Mouse (Mus musculus): ENCODE data around the gene Zg16.
A peak's percentile ranks its signal among the peaks of the same experiment; 100 is the strongest.
"Not testable (repeated sequence)": the region's sequence is repeated elsewhere in the genome, so short reads cannot be mapped to it uniquely, and the experiment has no call there.

Zg16 gene

DNA sequence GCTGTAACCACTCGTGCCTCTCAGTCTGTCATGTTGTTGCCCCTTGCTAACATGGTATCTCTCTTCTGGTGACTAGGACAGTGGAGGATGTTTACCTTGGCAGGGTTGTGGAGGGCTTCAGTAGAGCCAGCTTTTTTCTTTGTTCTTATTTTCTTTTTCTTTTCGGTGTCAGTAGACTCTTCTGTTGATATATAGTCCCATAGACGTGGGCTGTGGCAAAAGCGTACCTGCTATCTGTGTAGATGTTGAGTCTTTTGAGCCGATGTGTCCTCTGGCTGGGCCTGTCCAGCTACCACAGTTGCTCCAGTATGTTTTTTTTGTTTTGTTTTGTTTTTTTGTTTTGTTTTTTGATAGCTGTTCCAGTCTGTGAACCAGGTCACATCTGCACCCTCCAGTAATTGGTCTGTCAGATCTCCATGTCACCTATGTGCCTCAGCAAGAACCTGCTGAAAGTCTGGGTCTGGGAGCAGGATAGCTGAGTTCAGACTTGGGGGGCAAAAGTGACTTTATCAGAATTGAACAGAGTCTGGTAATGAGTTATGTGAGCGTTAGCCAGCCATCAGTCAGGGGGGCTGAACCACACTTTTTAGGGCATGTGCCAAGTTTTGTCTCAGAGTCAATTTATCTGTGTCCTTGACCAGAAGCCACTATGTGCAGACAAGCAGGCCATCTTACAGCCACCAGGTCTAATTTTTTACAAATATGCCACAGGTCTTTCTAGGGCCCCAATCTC lies at the start of gene Zg16:
Zg16 (minus strand) TSS at position 51 of the 733 bp plus-strand sequence.
- DNase-seq = not testable (repeated sequence)

DNA sequence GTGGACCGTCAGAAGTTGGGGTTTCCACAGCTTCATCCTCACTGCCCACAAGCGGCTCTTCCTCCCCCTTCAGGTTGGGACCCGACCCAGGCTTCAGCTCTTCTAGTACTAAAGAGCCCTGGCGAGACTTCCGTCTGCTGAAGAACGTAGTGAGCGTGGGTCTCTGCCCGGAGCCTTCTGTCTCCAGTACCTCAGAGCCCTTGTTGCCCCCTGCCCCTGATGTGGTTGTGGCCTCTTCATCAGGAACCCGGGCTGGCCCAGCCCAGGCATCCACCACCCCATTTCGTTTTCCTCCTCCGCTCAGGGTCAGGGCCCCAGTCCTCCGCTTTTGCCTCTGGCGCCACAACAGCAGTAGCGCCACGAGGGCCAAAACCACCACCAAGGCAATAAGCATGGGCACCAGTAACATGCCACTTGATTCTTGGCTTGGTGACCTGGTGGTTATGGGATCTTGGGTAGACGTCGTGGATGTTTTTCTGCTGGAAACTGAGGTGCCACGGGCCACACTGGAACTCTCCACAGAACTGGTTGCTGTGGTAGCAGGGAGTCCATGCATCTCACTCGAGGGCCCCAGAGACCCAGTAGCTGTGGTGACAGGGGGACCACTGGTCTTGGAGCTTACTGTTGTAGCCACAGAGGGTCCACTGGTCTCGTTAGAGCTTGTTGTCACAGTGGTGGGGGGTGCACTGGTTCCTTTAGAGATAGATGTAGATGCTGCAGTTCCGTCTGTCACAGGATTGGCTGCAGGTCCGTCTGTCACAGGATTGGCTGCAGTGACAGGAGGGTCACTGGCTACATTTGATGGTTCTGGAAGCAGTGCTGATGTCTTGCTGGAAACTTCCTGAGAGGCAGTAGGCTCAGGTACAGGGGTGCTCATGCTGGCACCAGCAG lies 49.3 kb upstream of the Zg16 start:
- DNase-seq = no peak

DNA sequence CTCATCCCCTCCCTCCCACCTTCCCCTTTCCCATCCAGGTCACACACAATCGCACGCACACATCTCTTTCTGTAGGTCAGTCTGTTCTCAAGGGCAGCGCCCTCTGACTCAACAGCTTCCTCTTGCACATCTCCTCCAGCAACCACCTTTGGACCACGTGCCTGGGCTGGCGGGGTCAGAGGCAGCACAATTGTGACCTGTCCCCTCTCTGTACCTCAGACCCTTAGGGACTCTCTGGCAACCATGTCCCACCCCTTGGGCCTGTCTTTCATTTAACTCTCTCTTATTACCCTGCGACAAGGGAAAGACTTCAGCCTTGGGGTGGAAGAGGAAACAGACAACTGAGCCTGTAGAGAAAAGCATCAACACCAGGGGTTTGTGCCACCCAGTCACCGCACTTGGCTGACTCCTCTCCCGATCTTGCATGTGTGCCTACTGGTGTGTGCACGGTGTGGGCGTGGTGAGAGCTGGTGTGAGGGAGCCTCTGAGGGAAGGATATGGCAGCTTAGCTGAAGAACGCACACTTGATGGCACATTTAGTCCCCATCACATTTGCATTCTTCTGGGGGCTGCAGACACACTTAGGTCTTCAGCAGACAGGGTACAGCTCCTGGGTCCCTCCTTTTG lies 47.8 kb upstream of the Zg16 start:
- no peak for DNase-seq

DNA sequence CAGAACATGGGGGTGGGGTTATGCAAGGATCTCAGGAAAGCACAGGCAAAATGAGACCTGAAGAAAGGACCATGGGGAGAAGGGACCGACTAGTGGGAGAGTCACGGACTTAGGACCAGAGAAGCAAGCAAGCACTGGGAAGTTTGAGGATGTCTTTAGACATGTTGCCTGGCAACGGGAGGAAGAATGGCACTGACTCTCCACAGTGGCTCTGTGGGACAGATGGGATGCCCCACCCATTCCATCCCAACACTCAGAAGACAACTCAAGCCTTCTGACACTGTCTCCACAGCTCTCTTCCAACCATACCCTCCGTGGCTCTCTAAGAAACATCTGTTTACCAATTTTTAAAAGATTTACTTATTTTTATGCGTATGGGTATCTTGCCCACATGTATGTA lies 46.0 kb upstream of the Zg16 start:
- DNase-seq = no peak

DNA sequence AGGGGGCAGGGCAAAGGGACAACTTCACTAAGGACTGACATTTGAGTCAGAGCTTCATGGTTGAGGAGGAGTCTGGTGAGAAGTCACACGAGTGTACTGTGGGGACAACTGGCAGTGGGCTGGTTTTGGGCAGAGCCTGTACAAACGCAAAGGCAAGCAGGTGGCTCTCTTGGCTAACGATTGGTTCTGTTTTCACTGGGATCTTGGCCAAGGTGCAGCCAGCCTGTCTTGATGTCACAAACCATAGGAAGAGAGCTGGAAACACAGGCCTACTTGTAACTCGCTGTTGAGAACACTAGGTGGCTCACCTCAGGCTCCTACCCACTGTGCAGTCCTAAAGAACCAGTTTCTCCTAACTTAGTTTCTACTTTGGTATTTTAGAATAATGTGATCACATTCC lies 42.5 kb upstream of the Zg16 start:
- DNase-seq = no peak

DNA sequence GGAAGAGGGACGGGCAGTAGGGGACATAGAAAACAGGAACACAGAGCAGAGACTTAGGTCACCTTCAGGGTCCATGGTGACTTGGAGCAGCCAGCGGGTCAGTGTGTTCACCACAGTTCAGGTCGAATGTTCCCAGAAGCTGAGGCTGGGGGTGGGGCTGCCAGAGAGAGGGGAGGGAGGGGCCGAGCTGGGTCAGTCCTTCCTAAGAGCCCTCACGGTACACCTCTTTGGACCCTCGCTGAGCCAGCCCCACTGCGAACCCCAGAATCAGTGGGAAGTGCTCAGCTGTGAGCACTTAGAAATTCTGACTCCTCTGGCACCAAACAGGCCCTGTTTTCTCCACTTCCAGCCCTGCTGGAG lies 34.8 kb upstream of the Zg16 start, which contains the start of gene Qprt:
Qprt (minus strand) TSS at position 316 of the 360 bp plus-strand sequence.
- no peak for DNase-seq

DNA sequence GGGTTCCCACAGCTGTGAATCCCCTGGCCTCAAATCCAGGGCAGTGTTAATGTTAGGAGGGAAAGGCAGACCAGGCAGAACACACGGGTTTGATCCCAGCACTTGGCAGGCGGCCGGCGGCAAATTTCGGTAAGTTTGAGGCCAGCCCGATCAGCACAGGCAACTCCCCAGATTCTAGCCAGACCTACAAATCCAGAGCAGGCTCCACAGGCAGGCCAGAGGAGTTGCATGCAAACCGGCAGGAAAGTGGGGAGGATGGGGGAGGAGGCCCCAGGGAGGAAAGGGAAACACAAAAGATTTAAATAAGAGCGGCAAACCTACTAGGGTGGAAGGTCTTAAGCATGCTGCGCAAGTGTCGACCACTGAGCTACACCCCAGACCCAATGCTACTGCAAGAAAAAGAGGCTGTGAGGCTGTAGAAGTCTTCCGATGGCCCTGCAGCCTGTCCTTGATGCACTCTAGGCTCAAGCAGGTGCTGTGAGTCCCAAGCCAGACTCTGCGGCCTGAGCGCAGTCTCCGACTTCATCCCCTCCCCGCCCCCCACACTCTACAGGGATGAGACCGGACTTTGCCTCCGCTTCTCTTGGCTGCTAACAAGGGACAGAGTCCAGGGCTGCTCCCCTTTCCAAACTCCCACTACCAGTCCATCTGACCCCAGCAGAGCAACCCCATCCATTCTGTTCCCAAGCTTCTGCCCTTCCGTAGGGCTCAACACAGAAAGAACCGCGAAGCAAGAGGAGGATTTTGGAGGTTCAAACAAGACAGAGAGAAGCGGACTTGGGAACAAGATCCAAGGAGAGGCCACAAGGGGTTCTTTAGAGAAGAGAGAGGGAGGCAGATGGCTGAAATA lies 34.2 kb upstream of the Zg16 start:
- no peak for DNase-seq

DNA sequence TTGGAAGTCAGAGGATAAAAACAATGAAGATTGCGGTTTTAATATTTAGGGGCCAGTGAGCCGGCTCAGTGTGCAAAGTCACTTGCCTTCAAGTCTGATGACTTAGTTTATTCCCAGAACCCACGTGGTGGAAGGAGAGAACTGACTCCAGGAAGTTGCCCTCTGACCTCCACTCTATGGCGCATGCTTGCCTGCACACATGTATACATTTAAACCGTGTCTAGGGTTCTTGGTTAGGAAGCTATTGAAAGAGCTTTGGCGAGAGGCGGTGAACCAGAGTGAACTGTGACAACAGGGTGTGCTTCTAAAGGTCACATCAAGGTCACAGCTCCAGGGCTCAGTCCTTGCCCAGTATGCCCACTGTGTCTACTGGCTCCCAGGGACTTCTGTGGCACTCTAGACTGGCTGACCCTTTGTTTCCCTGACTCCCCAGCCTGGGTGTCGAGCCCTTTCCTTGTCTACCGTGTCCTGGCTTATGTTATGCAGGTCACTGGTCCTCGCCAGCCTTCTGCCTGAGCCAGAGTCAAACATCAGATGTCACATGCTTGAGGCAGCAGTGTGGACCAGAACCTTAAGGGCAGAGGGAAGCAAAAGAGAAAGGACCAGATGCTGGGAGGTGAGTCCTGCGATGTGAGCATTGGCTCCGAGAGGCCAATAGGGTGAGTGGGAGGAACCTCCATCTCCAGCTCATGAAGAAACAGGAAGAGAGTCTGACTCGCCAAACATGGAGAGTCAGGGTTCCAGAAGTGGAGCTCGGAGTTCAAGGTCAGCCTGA lies 31.7 kb upstream of the Zg16 start:
- DNase-seq = no peak

DNA sequence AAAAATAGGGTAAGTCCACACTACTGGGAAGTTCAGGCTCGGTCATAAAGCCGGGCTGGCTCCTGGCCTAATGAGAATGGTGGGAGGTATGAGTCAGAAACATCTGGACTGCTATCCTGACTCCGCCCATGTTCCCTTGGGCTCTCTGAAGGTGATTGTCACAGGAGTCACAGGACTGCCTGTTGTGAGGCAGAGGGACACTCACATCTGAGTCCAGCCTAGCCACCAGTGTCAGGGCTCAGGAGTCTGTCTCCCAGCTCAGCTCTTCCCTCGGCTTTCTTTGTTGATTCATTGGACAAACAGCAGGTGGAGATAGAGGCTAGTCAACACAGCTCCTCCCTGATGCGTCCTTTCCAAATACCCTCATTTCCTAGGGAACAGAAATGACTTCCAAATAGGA lies 30.8 kb upstream of the Zg16 start:
- no peak for DNase-seq

DNA sequence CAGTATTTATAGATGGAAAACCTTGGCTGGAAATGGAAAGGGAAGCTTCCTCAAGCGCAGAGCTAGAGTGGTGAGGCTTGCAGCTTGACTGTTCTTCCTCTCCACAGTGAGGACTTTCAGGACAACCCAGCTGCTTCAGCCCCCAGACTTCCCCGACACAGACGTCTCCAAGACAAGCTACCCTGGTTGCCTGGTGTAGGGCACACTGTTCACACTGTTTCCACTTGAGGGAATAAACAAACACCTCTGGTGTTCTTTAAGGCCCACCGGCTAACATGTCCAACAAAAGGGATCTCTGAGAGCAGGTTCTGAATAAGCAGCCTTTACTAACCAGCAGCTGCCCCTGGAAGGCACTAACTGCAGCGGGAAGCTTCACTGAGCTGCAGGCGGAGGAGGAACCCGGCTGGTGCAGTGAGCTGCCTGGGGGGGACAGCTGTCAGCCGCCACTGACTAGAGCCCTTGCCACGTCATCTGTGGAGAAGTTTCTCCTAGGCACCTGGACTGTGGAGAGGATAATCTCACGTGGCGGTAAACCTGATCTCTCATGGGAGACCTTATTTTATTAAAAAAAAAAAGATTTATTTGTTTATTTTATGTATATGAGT lies 29.3 kb upstream of the Zg16 start:
- DNase-seq = no peak

DNA sequence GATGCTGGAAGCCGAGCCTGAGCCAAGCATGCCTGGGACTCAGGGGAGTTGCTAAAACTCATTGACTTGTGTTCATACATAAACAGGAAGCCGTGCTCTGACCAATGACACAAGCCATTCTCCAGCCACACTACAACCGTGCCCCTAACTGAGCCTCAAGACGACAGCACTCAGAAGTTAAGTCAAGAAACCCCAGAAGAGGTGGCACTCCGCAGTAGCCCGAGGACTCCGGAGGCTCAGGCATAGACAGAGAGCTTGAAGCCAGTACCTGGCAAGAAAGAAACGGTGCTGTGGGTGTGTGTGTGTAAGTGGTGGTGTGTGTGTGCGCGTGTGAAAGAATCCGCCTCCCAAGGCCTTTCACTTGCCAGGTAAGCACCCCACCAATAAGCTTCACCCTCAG lies 27.8 kb upstream of the Zg16 start:
- no peak for DNase-seq

DNA sequence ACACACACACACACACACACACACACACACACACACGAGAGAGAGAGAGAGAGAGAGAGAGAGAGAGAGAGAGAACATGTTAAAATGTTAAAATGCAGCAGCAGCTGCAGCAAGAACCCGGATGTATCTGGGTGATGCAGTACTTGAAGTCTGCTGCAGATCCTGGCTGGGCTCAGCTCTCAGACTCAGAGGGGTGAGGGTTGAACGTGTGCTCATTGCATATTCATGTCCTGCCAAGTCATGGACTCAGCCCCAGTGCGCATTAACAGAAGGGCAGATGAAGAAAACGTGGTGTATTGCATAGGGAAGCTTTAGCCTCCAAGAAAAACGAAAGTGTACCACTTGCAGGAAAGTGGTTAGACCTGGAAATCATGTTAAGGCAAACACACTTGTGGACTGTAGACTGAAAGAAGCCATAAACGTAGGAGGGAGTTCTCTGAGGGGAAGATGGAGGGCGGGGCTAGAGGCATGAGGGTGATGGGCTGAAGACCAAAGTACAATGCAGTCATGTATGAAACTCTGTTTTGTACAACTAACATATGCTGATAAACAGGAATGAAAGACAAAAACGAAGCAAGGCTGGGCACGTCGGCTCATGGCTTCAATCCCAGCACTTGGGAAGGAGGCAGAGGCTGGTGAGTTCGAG lies 26.6 kb upstream of the Zg16 start:
- no peak for DNase-seq

DNA sequence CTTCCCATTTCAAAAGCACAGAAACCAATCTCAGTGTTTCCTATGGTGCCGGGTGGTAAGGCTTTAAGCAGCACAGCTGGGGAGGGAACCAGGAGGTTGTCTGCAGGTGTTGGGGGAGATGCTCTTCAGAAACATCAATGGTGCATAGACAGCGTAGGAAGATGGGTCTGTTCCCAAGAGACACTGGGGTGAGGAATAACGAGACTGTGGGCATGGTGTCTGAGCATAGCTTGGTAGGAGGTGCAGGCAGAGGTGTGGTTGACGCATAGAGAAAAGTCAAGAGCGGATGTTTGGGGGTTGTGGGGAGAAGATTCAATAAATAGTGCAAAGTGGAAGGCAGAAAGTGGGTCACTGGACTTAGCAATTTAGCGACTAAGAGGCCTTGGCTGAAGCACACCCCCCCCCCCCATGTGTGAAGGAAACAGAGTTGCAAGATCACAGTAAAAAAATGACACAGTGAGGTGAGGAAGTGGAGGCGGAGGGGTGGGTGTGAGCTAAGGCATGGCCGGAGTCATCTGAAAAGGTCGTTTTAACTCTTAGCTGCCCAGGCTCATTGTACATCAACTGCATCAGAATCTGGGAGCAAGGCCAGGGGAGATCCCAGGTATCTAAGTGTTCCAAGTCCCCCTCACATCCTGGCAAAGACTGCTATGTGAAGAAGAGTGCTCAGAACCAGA lies 25.9 kb upstream of the Zg16 start:
- no peak for DNase-seq

DNA sequence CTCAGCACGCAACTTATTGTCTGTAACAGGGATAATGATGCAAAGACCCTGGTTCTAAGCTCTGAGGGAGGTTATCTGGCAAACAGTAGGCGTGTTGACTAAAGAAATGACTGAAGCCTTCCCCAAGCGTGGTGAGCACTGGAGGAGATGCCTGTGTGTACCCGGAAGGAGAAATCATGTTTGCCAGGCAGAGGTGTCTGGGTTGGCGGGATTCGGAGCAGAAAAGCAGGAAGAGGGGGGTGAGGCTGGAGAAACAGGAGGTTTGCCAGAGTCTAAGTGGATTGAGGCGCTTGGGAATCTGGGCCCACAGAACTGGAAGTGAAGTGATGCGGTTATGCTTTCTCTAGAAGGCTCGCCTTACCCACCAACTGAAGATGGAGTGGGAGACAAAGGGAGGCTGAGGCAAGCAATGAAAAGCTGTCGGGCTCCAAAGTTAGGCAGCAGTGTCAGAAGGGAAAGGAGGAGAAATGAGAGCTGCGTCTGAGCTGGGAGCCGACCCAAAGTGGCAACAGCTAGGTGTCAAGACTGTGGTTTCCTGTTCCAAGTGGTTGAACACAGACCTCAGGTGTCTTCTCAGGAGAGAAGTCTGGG lies 25.2 kb upstream of the Zg16 start:
- DNase-seq = no peak

DNA sequence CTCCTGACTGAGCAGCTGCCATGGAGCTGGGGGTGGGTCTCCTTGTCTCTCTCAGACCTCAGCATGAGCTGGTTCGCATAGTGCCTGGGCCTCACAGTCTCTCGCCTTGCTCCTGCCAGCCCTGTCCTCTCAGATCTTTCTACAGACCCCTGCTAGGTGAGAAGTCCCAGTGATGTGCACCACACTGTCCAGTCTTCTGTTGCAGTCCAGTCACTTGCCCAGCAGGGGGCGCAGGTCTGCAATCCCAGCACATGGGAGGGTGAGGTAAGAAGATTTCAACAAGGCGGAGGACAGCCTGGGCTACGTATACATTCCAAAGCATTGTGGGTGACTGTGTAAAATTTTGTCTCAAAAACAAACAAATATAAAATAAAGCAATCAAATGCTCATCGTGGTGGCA lies 24.3 kb upstream of the Zg16 start:
- DNase-seq = no peak

DNA sequence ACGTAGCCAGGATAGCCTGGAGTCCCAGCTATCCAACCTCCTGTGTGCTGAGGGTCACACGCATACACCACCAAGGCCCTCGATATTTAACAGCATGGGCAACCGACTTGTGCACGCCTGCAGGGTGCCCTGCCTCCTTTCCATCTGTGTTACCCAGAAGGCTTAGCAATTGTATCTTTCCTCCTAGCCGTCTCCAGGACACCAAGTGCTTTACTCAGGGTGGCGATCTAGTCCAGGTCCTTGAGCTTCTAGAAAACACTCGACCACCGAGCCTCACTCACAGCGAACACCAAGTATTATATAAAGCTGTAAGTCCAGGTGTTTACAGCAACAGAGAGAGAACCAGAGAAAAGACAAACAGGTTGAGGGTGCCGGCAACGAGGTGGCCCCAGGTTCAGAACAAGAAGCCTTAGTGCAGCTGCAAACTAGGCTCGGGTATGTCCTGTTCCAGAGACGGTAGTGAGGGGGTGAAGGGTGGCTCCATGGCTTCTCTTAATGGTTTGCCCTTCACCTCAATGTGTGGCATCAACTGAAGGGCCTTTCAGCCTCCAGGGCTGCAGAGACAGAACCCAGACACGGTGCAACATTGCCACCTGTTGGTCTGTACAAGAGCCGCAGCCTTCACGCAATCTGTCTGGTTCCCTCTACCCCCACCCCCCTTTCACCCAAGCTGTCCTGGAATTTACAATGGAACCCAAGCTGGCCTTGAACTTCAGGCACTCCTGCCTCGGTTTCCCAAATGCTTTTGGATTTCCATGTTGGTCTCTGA lies 23.3 kb upstream of the Zg16 start:
- DNase-seq = peak; percentile 76

DNA sequence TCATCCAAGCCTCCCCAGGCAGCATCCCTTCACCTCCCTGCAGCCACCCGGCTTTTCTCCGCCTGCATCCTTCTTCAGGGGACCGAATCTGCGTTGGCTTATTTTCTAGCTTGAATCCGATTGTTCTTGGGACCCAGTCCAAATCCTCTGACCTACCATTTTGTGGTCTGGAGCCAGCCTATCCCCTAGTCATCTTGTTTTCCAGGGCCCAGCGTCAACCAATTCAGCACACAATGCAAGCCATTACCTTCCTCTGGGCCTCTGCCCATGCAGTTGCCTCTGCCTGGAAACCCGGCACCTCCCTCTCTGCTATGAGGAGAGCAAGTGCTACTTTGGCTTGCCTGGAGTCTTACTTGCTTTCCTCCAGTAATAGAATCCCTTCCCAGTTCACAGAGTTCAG lies 18.4 kb upstream of the Zg16 start:
- DNase-seq = no peak

DNA sequence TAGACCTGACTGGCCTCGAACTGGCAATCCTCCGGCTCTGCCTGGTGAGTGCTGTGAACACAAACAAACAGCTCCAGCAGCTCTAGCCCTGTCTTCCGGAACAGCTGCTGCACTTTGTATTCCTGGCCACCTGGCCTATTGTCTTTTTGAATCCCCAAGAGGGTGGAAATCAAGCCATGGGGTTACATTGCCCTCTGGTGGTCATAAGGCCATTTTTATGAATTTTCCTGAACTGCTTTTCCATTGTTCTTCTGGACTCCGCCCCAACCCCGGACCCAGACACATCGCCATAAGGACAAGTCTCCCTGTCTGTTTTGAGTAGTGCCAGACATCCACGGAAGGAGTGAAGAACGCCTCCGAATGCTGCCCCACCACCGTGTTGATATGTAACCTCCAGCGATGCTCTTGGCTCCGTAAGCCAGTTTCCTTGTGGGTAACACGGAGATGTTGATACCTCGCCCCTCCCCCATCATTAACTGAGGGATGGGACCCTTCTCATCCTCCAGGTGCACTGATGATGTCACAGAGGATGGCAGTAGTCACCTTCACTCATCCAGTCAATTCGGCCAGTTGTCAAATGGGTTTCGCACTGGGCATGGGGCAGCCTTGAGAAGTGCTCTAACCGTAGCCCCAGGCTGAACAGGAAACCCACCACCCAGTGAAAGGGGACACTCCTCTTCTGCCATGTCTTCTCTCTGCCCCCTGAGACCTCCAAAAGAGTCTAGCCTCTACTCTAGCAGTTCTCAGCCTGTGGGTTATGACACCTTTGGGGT lies 17.6 kb upstream of the Zg16 start:
- DNase-seq = peak; percentile 87

Data from cerebellum, adult 11 months (tissue).